Mouse (Mus musculus) layer of hippocampus, adult 9-10 months (tissue): ENCODE data around the gene Zfp869.
"Not testable (repeated sequence)": the region's sequence is repeated elsewhere in the genome, so short reads cannot be mapped to it uniquely, and the experiment has no call there.

Source experiments
- DNase-seq: peaks from one replicate; pipeline ENCODE4 v3.0.0; 2022; ENCODE audit warnings: low spot score

Zfp869 gene

GRCm38 (mm10) chr8:69710624-69711023 lies at the start of gene Zfp869:
TSS of gene Zfp869 (minus strand) at chr8:69710724.
- DNase-seq, result not testable (repeated sequence)

- DNase-seq, result no peak
These were observed 47.8 kb upstream of the Zfp869 start for GRCm38 (mm10) chr8:69758316-69758715.

- DNase-seq, result no peak
These were observed 41.9 kb upstream of the Zfp869 start for GRCm38 (mm10) chr8:69752437-69752836.

- DNase-seq, result peak; percentile 94
These were observed 39.3 kb upstream of the Zfp869 start, which contains the start of gene Zfp963 for GRCm38 (mm10) chr8:69749544-69750454. TSS of gene Zfp963 (minus strand) at chr8:69749970.

- no peak for DNase-seq
These were observed 30.7 kb upstream of the Zfp869 start for GRCm38 (mm10) chr8:69741231-69741630.

- no peak for DNase-seq
These were observed 30.2 kb upstream of the Zfp869 start for GRCm38 (mm10) chr8:69740763-69741162.

- DNase-seq, result no peak
These were observed 25.0 kb upstream of the Zfp869 start for GRCm38 (mm10) chr8:69735495-69735894.

GRCm38 (mm10) chr8:69717232-69717580 lies 6.7 kb upstream of the Zfp869 start:
- no peak for DNase-seq

- peak; percentile 98 for DNase-seq
These were observed 6.1 kb upstream of the Zfp869 start for GRCm38 (mm10) chr8:69716403-69717231.

GRCm38 (mm10) chr8:69715366-69715765 lies 4.8 kb upstream of the Zfp869 start:
- no peak for DNase-seq

GRCm38 (mm10) chr8:69713516-69713915 lies 3.0 kb upstream of the Zfp869 start:
- DNase-seq, result no peak

- no peak for DNase-seq
These were observed 8.7 kb downstream of the Zfp869 start for GRCm38 (mm10) chr8:69701810-69702209.

- DNase-seq, result not testable (repeated sequence)
These were observed 45.5 kb downstream of the Zfp869 start for GRCm38 (mm10) chr8:69665051-69665450.

GRCm38 (mm10) chr8:69661294-69661693 lies 49.2 kb downstream of the Zfp869 start:
- DNase-seq, result no peak
